In genomic region chr5:16976006-16976405, GRCm38 (mm10) we compare ENCODE assay signal across 13 mouse cellular contexts.
"Had no signal": no experiment of that assay in that cellular context is flagged by ENCODE, and none has a peak within 500 bp of the region (broad histone marks: within the 10 kb centered on the region; RNA-seq: fewer than 3 reads in every experiment).

No protein-coding gene starts in this region.

- H3K27ac ChIP-seq: kidney, postnatal 0 days; left cerebral cortex, adult 2 months; liver, embryonic 13.5 days; stomach, embryonic 15.5 days had no signal

- H3K4me1 ChIP-seq: liver, embryonic 13.5 days; stomach, embryonic 15.5 days had no signal

- H3K36me3 ChIP-seq: liver, embryonic 13.5 days; stomach, embryonic 15.5 days had no signal

- H3K4me2 ChIP-seq: liver, embryonic 13.5 days; midbrain, embryonic 11.5 days; stomach, embryonic 15.5 days had no signal

- ATAC-seq: intestine, postnatal 0 days had no signal

- H3K9me3 ChIP-seq: liver, embryonic 13.5 days; stomach, embryonic 15.5 days had no signal

- H3K9ac ChIP-seq: liver, embryonic 13.5 days; stomach, embryonic 15.5 days had no signal

- H3K4me3 ChIP-seq: left cerebral cortex, adult 2 months; liver, embryonic 13.5 days; stomach, embryonic 15.5 days had no signal

- DNase-seq: kidney, adult 2 months; kidney, postnatal 25 days; liver, embryonic 13.5 days; lung, adult 2 months; lung, postnatal 14 days; lung, postnatal 4 days; midbrain, embryonic 14.5 days; thymus, postnatal 36 days had no signal

- H3K27me3 ChIP-seq: liver, embryonic 13.5 days; stomach, embryonic 15.5 days had no signal
